In genomic region chr15:102165468-102166100, GRCm38 (mm10) we compare ENCODE assay signal across 24 mouse cellular contexts. TPM values are rescaled to one million over a fixed set of nuclear protein-coding genes. Genes with fewer than 3 reads are reported as not detected.
DNase-seq lines count a peak whose midpoint lies in the region; ATAC-seq lines count a peak whose summit lies in the region.
"Had no signal": no experiment of that assay in that cellular context is flagged by ENCODE, and none has a peak within 500 bp of the region (broad histone marks: within the 10 kb centered on the region; RNA-seq: fewer than 3 reads in every experiment).

No protein-coding gene starts in this region.

- H3K27me3 ChIP-seq in embryonic facial prominence, embryonic 15.5 days = no peaks in the 10 kb centered on the region
- H3K27me3 ChIP-seq: heart, embryonic 15.5 days; hindbrain, embryonic 12.5 days; intestine, embryonic 15.5 days; midbrain, embryonic 12.5 days; neural tube, embryonic 15.5 days; Patski had no signal

- H3K4me2 ChIP-seq in embryonic facial prominence, embryonic 15.5 days (replicated peaks) = no peak overlapping the region
- H3K4me2 ChIP-seq: heart, embryonic 15.5 days; hindbrain, embryonic 12.5 days; intestine, embryonic 15.5 days; midbrain, embryonic 12.5 days; neural tube, embryonic 15.5 days had no signal

- peaks cover 14% of the 10 kb centered on the region for H3K4me1 ChIP-seq in embryonic facial prominence, embryonic 15.5 days
- H3K4me1 ChIP-seq: hindbrain, embryonic 12.5 days; midbrain, embryonic 12.5 days; neural tube, embryonic 15.5 days had no signal

- no peak for ATAC-seq in CD4-positive, CD25-positive, alpha-beta regulatory T cell, adult 4 months
- ATAC-seq in embryonic facial prominence, embryonic 15.5 days (ENCODE audit: insufficient number of reproducible peaks, low FRiP score, low TSS enrichment, low read depth) = no peak
- ATAC-seq in megakaryocyte progenitor cell, adult 5-6 weeks (replicated peaks; ENCODE audit: poor library complexity) = peak; percentile 83
- ATAC-seq: forebrain, embryonic 14.5 days; intestine, embryonic 15.5 days; Patski had no signal

- intact Hi-C loops in left cerebral cortex, postnatal 4 days (cut with DNase I) = no loop called here

- no peak overlapping the region for H3K4me3 ChIP-seq in embryonic facial prominence, embryonic 15.5 days (replicated peaks)
- H3K4me3 ChIP-seq: erythroblast, embryonic 14.5 days; gastrocnemius, adult 2 months; heart, embryonic 15.5 days; hindbrain, embryonic 12.5 days; intestine, embryonic 15.5 days; left cerebral cortex, adult 2 months; midbrain, embryonic 12.5 days; neural tube, embryonic 15.5 days had no signal

- WGBS in embryonic facial prominence, embryonic 15.5 days = 33% methylated on average over 6 of the region's 6 CpGs

- no peaks in the 10 kb centered on the region for H3K9me3 ChIP-seq in embryonic facial prominence, embryonic 15.5 days (replicated peaks)
- H3K9me3 ChIP-seq: heart, embryonic 15.5 days; hindbrain, embryonic 12.5 days; intestine, embryonic 15.5 days; midbrain, embryonic 12.5 days; neural tube, embryonic 15.5 days had no signal

- peak; percentile 37 for DNase-seq in CD4-positive, CD25-positive, alpha-beta regulatory T cell, adult 2 months (ENCODE audit: low read depth, low spot score)
- peak; percentile 45 to 59 for DNase-seq in thymus, postnatal 36 days
- DNase-seq in left cerebral cortex, adult 9 months (ENCODE audit: low spot score in 2 of 2) = no peak
- DNase-seq in left cerebral cortex, postnatal 4 days = no peak
- no peak for DNase-seq in frontal cortex, postnatal 36 days (ENCODE audit: low spot score in 2 of 2)
- DNase-seq: adrenal gland, postnatal 25 days; cerebellum, adult 8-10 months; gastrocnemius, adult 2 months; heart, adult 18-20 months; lung, adult 18-20 months; lung, postnatal 36 days had no signal

- no peaks in the 10 kb centered on the region for H3K36me3 ChIP-seq in embryonic facial prominence, embryonic 15.5 days
- H3K36me3 ChIP-seq: heart, embryonic 15.5 days; hindbrain, embryonic 12.5 days; intestine, embryonic 15.5 days; midbrain, embryonic 12.5 days; neural tube, embryonic 15.5 days had no signal

- H3K9ac ChIP-seq in embryonic facial prominence, embryonic 15.5 days = no peak overlapping the region
- H3K9ac ChIP-seq: heart, embryonic 15.5 days; hindbrain, embryonic 12.5 days; intestine, embryonic 15.5 days; midbrain, embryonic 12.5 days; neural tube, embryonic 15.5 days had no signal

- 0 out of 2 replicates have a peak overlapping the region, but pooled peaks have one; percentile 14 for H3K27ac ChIP-seq in embryonic facial prominence, embryonic 15.5 days (replicated peaks)
- H3K27ac ChIP-seq: gastrocnemius, adult 2 months; heart, embryonic 15.5 days; hindbrain, embryonic 12.5 days; intestine, embryonic 15.5 days; kidney, postnatal 0 days; left cerebral cortex, adult 2 months; midbrain, embryonic 12.5 days; neural tube, embryonic 15.5 days had no signal

RNA-seq across cellular contexts. Expression of gene Soat2, which starts 15.3 kb away (rescaled TPM):
- 1 to 10 TPM in 1 of 2 experiments, under 1 TPM in 1; 0.69 to 1.0 TPM for polyA plus RNA-seq in CD4-positive, CD25-positive, alpha-beta regulatory T cell, adult 4 months (2017; shearing (Covaris generic))
- polyA plus RNA-seq in embryonic facial prominence, embryonic 15.5 days (2015; fragmentation: Nextera tagmentation; extraction: Ambion mirVana) = 0.21 and 0.41 TPM in 2 replicates
- total RNA-seq in megakaryocyte progenitor cell, adult 5-6 weeks (2015) = 0.73 and 1.9 TPM in 2 replicates
- total RNA-seq in megakaryocyte progenitor cell, adult 5-6 weeks (2017) = 1.2 and 3.3 TPM in 2 replicates
- total RNA-seq in left cerebral cortex, postnatal 4 days (2021) = not detected
- total RNA-seq: heart, adult 18-20 months had no signal
- polyA plus RNA-seq: forebrain, embryonic 14.5 days had no signal

RNA-seq across cellular contexts. Expression of gene Igfbp6, which starts 21.4 kb away (rescaled TPM):
- under 1 TPM in 1 of 2 experiments, not detected in 1; 0.60 TPM for polyA plus RNA-seq in CD4-positive, CD25-positive, alpha-beta regulatory T cell, adult 4 months (2017; shearing (Covaris generic))
- polyA plus RNA-seq in embryonic facial prominence, embryonic 15.5 days (2015; fragmentation: Nextera tagmentation; extraction: Ambion mirVana) = 8.3 and 8.8 TPM in 2 replicates
- not detected in 2 replicates for total RNA-seq in megakaryocyte progenitor cell, adult 5-6 weeks (2015)
- total RNA-seq in megakaryocyte progenitor cell, adult 5-6 weeks (2017) = not detected in 2 replicates
- 1 to 10 TPM; 1.6 to 2.0 TPM for total RNA-seq in left cerebral cortex, postnatal 4 days (2021)
- polyA plus RNA-seq: hindbrain, embryonic 12.5 days had no signal

RNA-seq across cellular contexts. Expression of gene Spryd3, which starts 29.6 kb away (rescaled TPM):
- polyA plus RNA-seq in CD4-positive, CD25-positive, alpha-beta regulatory T cell, adult 4 months (2017; shearing (Covaris generic)) = 10 to 100 TPM; 28.8 to 65.3 TPM
- 27.4 and 31.7 TPM in 2 replicates for polyA plus RNA-seq in embryonic facial prominence, embryonic 15.5 days (2015; fragmentation: Nextera tagmentation; extraction: Ambion mirVana)
- total RNA-seq in megakaryocyte progenitor cell, adult 5-6 weeks (2015) = 2.9 and 3.2 TPM in 2 replicates
- total RNA-seq in megakaryocyte progenitor cell, adult 5-6 weeks (2017) = 11.5 and 17.9 TPM in 2 replicates
- total RNA-seq in left cerebral cortex, postnatal 4 days (2021) = 100 to 1,000 TPM; 115 to 118 TPM

RNA-seq across cellular contexts. Expression of gene Zfp740, which starts 37.5 kb away (rescaled TPM):
- 10 to 100 TPM; 27.6 to 28.2 TPM for polyA plus RNA-seq in CD4-positive, CD25-positive, alpha-beta regulatory T cell, adult 4 months (2017; shearing (Covaris generic))
- 61.5 and 62.7 TPM in 2 replicates for polyA plus RNA-seq in embryonic facial prominence, embryonic 15.5 days (2015; fragmentation: Nextera tagmentation; extraction: Ambion mirVana)
- total RNA-seq in megakaryocyte progenitor cell, adult 5-6 weeks (2015) = 19.7 and 28.7 TPM in 2 replicates
- total RNA-seq in megakaryocyte progenitor cell, adult 5-6 weeks (2017) = 28.3 and 29.5 TPM in 2 replicates
- 10 to 100 TPM; 70.3 to 70.6 TPM for total RNA-seq in left cerebral cortex, postnatal 4 days (2021)

RNA-seq across cellular contexts. Expression of gene Csad, which starts 38.9 kb away (rescaled TPM):
- polyA plus RNA-seq in CD4-positive, CD25-positive, alpha-beta regulatory T cell, adult 4 months (2017; shearing (Covaris generic)) = 10 to 100 TPM; 10.7 to 16.9 TPM
- polyA plus RNA-seq in embryonic facial prominence, embryonic 15.5 days (2015; fragmentation: Nextera tagmentation; extraction: Ambion mirVana) = 99.1 and 106 TPM in 2 replicates
- total RNA-seq in megakaryocyte progenitor cell, adult 5-6 weeks (2015) = 6.3 and 10.2 TPM in 2 replicates
- total RNA-seq in megakaryocyte progenitor cell, adult 5-6 weeks (2017) = 6.4 and 8.1 TPM in 2 replicates
- total RNA-seq in left cerebral cortex, postnatal 4 days (2021) = 10 to 100 TPM; 27.8 TPM

Comparison
In these comparisons a context has a peak if more than half of its experiments do, and no peak if none do; other contexts are left out.
1. DNase-seq: peak in CD4-positive, CD25-positive, alpha-beta regulatory T cell, adult 2 months (single experiment) and thymus, postnatal 36 days (2 of 2); none in left cerebral cortex, adult 9 months (0 of 2), left cerebral cortex, postnatal 4 days (single experiment) and frontal cortex, postnatal 36 days (0 of 2).
2. RNA of gene Spryd3, which starts 29.6 kb away (total RNA-seq): 115 to 118 TPM in left cerebral cortex, postnatal 4 days; 2.9 to 17.9 TPM in megakaryocyte progenitor cell, adult 5-6 weeks; every median in the first group is over 4 times any median in the second.